Mouse (Mus musculus): ENCODE results near the gene Mill1. TPM values are rescaled to one million over a fixed set of nuclear protein-coding genes. Genes with fewer than 3 reads are reported as not detected.
"Not testable (repeated sequence)": the region's sequence is repeated elsewhere in the genome, so short reads cannot be mapped to it uniquely, and the experiment has no call there.

Mill1 gene
- not detected in 2 replicates for polyA plus RNA-seq (2015; fragmentation: Nextera tagmentation; extraction: Ambion mirVana)

DNA sequence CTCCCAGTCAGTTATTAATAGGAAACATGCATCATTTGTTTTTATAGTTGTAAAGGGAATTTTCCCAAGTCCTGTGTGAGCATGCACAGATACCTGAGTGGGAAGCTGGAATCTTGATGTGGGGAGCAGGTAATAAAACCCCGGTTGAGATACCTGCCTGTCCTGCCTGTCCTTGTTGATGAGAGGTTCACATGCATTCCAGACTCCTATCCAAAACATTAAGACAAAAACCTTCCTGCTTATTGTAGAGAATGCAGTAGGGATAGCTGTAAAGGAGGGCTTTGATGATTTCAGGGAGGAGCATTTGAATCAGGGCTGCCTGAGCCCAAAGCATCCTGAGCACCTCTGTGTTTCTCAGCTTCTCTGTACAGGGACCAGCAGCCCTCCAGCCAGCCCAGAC lies at the start of gene Mill1:
Mill1 (plus strand) TSS at position 301 of the 400 bp plus-strand sequence.
- H3K4me2 ChIP-seq, result no peak within 1 kb of the TSS
- H3K9me3 ChIP-seq, result no peaks in the 10 kb centered on the region
- H3K27me3 ChIP-seq (replicated peaks), result no peaks in the 10 kb centered on the region
- WGBS, result 44% methylated on average over 1 of the region's 1 CpGs
- no peaks in the 10 kb centered on the region for H3K4me1 ChIP-seq
- H3K4me3 ChIP-seq, result no peak within 1 kb of the TSS
- no peak within 1 kb of the TSS for H3K9ac ChIP-seq
- H3K27ac ChIP-seq (replicated peaks), result no peak within 1 kb of the TSS
- no peak for ATAC-seq (ENCODE audit: extremely low read depth, insufficient number of reproducible peaks, low FRiP score, low TSS enrichment)
- no peaks in the 10 kb centered on the region for H3K36me3 ChIP-seq

DNA sequence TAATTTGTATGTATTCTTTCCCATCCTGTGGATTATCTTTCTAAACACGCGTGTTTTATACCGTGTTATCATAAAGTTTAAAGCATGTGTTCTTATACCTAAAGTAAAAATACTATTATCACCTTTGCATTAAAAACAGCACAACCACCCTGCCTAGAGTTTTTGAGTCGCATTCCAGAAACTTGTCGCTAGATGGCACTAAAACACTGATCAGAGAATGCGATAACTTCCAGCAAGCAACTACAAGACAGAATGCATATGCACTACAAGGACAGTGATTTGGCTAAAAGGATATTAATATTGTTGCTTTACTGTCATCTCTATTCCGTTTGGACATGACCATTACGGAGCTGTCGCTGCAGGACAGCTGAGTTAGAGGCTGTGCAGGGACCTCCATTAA lies 34.2 kb upstream of the Mill1 start:
- no peak overlapping the region for H3K27ac ChIP-seq (replicated peaks)
- H3K36me3 ChIP-seq, result no peaks in the 10 kb centered on the region
- no peaks in the 10 kb centered on the region for H3K4me1 ChIP-seq
- H3K4me3 ChIP-seq, result no peak overlapping the region
- H3K9me3 ChIP-seq, result no peaks in the 10 kb centered on the region
- ATAC-seq (ENCODE audit: extremely low read depth, insufficient number of reproducible peaks, low FRiP score, low TSS enrichment), result no peak
- H3K27me3 ChIP-seq (replicated peaks), result no peaks in the 10 kb centered on the region
- 13% methylated on average over 9 of the region's 9 CpGs for WGBS
- no peak overlapping the region for H3K4me2 ChIP-seq
- H3K9ac ChIP-seq, result no peak overlapping the region

DNA sequence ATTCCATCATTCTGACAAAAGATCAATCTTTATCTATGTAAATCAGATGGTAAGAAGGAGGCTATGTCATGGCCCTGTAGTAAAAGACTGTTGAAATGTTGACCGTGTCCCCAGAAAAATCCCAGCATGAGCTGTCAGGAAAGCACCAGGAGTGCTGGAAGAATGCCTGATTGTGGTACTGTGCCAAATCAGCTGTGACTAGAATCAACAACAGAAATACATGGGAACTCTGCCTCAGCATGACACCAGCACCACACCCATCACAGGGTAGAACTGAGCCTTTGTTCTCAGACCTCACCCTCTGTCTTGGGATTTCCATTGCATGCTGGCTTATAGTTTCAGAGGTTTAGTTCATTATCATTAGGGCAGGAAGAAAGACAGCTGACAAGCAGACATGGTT lies 30.4 kb upstream of the Mill1 start:
- no peaks in the 10 kb centered on the region for H3K36me3 ChIP-seq
- H3K27me3 ChIP-seq (replicated peaks), result no peaks in the 10 kb centered on the region
- ATAC-seq (ENCODE audit: extremely low read depth, insufficient number of reproducible peaks, low FRiP score, low TSS enrichment), result no peak
- H3K27ac ChIP-seq (replicated peaks), result no peak overlapping the region
- H3K4me3 ChIP-seq, result no peak overlapping the region
- WGBS, result 53% methylated on average over 1 of the region's 1 CpGs
- no peak overlapping the region for H3K9ac ChIP-seq
- no peaks in the 10 kb centered on the region for H3K9me3 ChIP-seq
- no peaks in the 10 kb centered on the region for H3K4me1 ChIP-seq
- H3K4me2 ChIP-seq, result no peak overlapping the region

DNA sequence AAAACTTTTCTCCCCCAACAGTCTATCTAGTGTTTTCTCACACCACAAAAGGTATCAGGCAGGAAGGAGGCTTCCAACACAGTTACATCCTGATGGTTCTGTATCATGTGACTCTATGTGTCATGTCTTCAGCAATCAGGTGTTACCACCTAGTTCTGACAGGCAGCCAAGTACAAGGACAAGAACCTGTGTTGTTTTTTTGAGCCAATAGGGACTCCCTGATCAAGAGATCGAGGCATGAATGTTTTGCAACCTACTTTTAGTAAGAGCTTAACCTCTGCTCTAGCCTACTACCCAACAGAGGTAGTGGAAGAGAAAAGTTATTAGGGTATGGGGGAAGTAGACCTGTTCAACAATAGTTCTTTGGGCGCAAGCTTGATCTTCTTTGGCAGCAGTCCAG lies 6.6 kb upstream of the Mill1 start:
- no peaks in the 10 kb centered on the region for H3K27me3 ChIP-seq (replicated peaks)
- no peak overlapping the region for H3K4me3 ChIP-seq
- no peak overlapping the region for H3K4me2 ChIP-seq
- no peaks in the 10 kb centered on the region; the same call in 1 of the 2 replicates for H3K9me3 ChIP-seq
- H3K4me1 ChIP-seq, result no peaks in the 10 kb centered on the region
- H3K36me3 ChIP-seq, result no peaks in the 10 kb centered on the region
- no peak for ATAC-seq (ENCODE audit: extremely low read depth, insufficient number of reproducible peaks, low FRiP score, low TSS enrichment)
- H3K27ac ChIP-seq (replicated peaks), result no peak overlapping the region
- H3K9ac ChIP-seq, result no peak overlapping the region
- 65% methylated on average over 2 of the region's 2 CpGs for WGBS

DNA sequence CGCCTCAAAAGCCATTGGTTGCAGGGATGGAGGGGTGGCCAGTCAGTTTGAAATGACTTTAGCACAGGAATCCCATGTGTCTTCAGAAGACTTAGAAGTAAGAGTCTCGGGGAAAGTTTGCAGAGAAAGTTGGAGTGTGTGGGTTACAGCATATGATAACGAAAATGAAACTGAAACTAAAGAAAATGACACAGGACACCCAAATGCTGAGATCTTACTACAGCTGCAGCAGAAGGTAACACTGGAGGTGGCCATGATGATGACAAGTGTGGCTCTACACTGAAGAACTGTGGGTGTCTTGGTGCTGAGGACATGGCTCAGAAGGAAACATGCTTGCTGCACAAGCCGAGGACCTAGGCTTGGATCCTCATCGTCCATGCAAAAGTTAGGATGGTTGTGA lies 3.9 kb upstream of the Mill1 start:
- no peaks in the 10 kb centered on the region for H3K9me3 ChIP-seq
- WGBS, result 68% methylated on average over 5 of the region's 5 CpGs
- H3K36me3 ChIP-seq, result no peaks in the 10 kb centered on the region
- no peak overlapping the region for H3K27ac ChIP-seq (replicated peaks)
- ATAC-seq (ENCODE audit: extremely low read depth, insufficient number of reproducible peaks, low FRiP score, low TSS enrichment), result no peak
- H3K4me2 ChIP-seq, result no peak overlapping the region
- H3K9ac ChIP-seq, result no peak overlapping the region
- H3K4me3 ChIP-seq, result no peak overlapping the region
- H3K27me3 ChIP-seq (replicated peaks), result no peaks in the 10 kb centered on the region
- H3K4me1 ChIP-seq, result no peaks in the 10 kb centered on the region

DNA sequence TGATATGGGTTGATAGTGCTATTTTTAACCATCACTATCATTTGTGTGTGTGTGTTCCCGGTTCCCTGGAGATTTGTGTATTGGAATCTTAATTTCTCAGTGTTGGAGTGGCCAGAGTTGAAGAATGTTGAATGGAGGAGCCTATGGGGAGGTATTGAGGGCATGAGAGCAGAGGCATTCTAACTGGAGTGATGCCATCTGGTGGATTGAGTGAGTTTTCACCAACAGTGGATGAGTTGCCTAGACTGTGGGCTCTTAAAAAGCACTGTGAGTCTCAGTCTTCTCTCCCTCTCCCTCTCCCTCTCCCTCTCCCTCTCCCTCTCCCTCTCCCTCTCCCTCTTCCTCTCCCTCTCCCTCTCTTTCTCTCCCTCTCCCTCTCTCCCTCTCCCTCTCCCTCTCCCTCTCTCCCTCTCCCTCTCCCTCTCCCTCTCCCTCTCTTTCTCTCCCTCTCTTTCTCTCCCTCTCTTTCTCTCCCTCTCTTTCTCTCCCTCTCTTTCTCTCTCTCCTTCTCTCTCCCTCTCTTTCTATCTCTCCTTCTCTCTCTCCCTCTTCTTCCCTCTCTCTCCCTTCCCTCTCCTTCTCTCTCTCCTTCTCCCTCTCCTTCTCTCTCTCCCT lies 1.1 kb upstream of the Mill1 start:
- H3K4me3 ChIP-seq; H3K4me1 ChIP-seq; H3K36me3 ChIP-seq; H3K27ac ChIP-seq (replicated peaks); ATAC-seq (ENCODE audit: extremely low read depth, insufficient number of reproducible peaks, low FRiP score, low TSS enrichment); H3K9ac ChIP-seq; H3K4me2 ChIP-seq; H3K27me3 ChIP-seq (replicated peaks); H3K9me3 ChIP-seq: not testable (repeated sequence)
- WGBS, result 35% methylated on average over 1 of the region's 1 CpGs

DNA sequence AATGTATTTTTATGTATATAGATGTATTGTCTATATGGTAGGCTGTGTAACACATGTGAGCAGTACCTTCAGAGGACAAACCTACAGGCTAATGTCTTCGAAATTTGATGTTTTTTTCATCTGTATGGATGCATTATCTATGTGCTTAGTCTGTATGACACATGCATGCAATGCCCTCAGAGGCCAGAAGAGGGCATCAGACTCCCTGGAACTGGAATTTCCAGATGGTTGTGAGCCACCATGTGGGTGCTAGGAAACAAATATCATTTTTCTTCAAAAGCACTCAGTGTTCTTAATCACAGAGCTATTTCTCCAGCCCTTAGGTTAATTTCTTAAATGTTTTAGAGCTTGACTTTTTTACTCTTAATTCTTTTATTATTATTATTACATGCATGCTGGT lies 15.1 kb downstream of the Mill1 start:
- no peak for ATAC-seq (ENCODE audit: extremely low read depth, insufficient number of reproducible peaks, low FRiP score, low TSS enrichment)
- H3K4me1 ChIP-seq, result no peaks in the 10 kb centered on the region
- no peaks in the 10 kb centered on the region for H3K36me3 ChIP-seq
- H3K4me2 ChIP-seq, result no peak overlapping the region
- no peaks in the 10 kb centered on the region for H3K27me3 ChIP-seq (replicated peaks)
- H3K9ac ChIP-seq, result no peak overlapping the region
- H3K4me3 ChIP-seq, result no peak overlapping the region
- WGBS, result 22% methylated on average over 1 of the region's 1 CpGs
- H3K27ac ChIP-seq (replicated peaks), result no peak overlapping the region
- peaks cover 39% of the 10 kb centered on the region for H3K9me3 ChIP-seq

DNA sequence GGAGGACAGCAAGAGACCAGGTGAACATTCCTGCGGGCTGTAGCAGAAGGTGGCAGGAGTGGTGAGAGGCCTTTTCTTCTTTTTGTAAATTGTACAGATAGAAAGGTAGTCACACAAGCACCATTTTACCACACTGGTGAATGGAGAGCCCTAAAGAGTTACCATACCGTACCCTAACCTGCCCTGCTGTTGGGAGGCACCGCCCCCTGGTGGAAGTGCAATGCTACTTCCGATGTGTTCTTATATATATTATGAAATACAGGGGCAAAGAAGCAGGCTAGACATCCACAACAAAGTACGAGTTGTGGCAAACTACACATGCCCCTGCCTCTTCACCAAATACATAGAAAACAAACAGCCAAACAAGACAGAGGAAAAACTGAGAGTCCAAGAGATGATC lies 19.9 kb downstream of the Mill1 start:
- no peak overlapping the region for H3K9ac ChIP-seq
- no peak for ATAC-seq (ENCODE audit: extremely low read depth, insufficient number of reproducible peaks, low FRiP score, low TSS enrichment)
- H3K27me3 ChIP-seq (replicated peaks), result no peaks in the 10 kb centered on the region
- H3K4me1 ChIP-seq, result no peaks in the 10 kb centered on the region
- H3K9me3 ChIP-seq, result peaks cover 36% of the 10 kb centered on the region
- H3K27ac ChIP-seq (replicated peaks), result no peak overlapping the region
- H3K4me3 ChIP-seq, result no peak overlapping the region
- no peaks in the 10 kb centered on the region for H3K36me3 ChIP-seq
- 45% methylated on average over 5 of the region's 5 CpGs for WGBS
- no peak overlapping the region for H3K4me2 ChIP-seq

Other genes starting within 250 kb of the Mill1 start
- gene Ceacam13, start 235.5 kb upstream of the Mill1 start, polyA plus RNA-seq (2015; fragmentation: Nextera tagmentation; extraction: Ambion mirVana), result not detected in 2 replicates
- not detected in 2 replicates for gene Ceacam12, start 179.4 kb upstream of the Mill1 start, polyA plus RNA-seq (2015; fragmentation: Nextera tagmentation; extraction: Ambion mirVana)
- not detected in 2 replicates for gene Igfl3, start 68.9 kb upstream of the Mill1 start, polyA plus RNA-seq (2015; fragmentation: Nextera tagmentation; extraction: Ambion mirVana)
- not detected in 2 replicates for gene Psg18, start 109.7 kb downstream of the Mill1 start, polyA plus RNA-seq (2015; fragmentation: Nextera tagmentation; extraction: Ambion mirVana)
- gene Psg28, start 186.7 kb downstream of the Mill1 start, polyA plus RNA-seq (2015; fragmentation: Nextera tagmentation; extraction: Ambion mirVana), result not detected in 2 replicates
- not detected in 2 replicates for gene Psg26, start 238.8 kb downstream of the Mill1 start, polyA plus RNA-seq (2015; fragmentation: Nextera tagmentation; extraction: Ambion mirVana)

Measured in heart, embryonic 13.5 days (tissue).